Mouse (Mus musculus): ENCODE measurements around the gene Calm4. TPM values are rescaled to one million over a fixed set of nuclear protein-coding genes. Genes with fewer than 3 reads are reported as not detected.

The Calm4 gene
- total and polyA plus RNA-seq, 2 experiments from 2014 or later = 0.16 TPM; not detected in 1

GRCm38 (mm10) chr13:3886663-3887062, 49.1 kb downstream of the Calm4 start:
- TF ChIP-seq CTCF (IDR thresholded peaks at IDR 0.05; ENCODE audit: low read depth) = no peak
- H3K9me3 ChIP-seq (ENCODE audit: low read length) = no peaks in the 10 kb centered on the region
- ATAC-seq (no peak), DNase-seq (ENCODE audit: low spot score) (no peak)
- no peak overlapping the region for H3K9ac ChIP-seq (replicated peaks; ENCODE audit: low read length)
- no peak overlapping the region for H3K4me3 ChIP-seq (ENCODE audit: low read length)
- peaks cover 15% of the 10 kb centered on the region; the same call in 1 of the 2 replicates for H3K36me3 ChIP-seq (ENCODE audit: insufficient read depth, low read length)
- no peaks in the 10 kb centered on the region for H3K27me3 ChIP-seq (ENCODE audit: insufficient read depth, low read length)
- 94% methylated on average over 7 of the region's 7 CpGs for WGBS
- H3K4me1 ChIP-seq (ENCODE audit: insufficient read depth, low read length) = no peaks in the 10 kb centered on the region
- no peak overlapping the region for H3K4me2 ChIP-seq (ENCODE audit: low read depth, low read length)
- H3K27ac ChIP-seq = no peak overlapping the region

Other genes with a start within 250 kb of the Calm4 start
- 25.4 and 36.7 TPM in 2 replicates for gene Fam208b, start 226.6 kb upstream of the Calm4 start, total RNA-seq (2014; rRNA removed)
- gene Fam208b, start 226.6 kb upstream of the Calm4 start, polyA plus RNA-seq (2015; fragmentation: Nextera tagmentation; extraction: Ambion mirVana) = 8.4 and 9.9 TPM in 2 replicates
- 16.6 and 17.3 TPM in 2 replicates for gene Asb13, start 203.7 kb upstream of the Calm4 start, total RNA-seq (2014; rRNA removed)
- 14.1 and 16.5 TPM in 2 replicates for gene Asb13, start 203.7 kb upstream of the Calm4 start, polyA plus RNA-seq (2015; fragmentation: Nextera tagmentation; extraction: Ambion mirVana)
- gene Calml3, start 33.4 kb upstream of the Calm4 start, total RNA-seq (2014; rRNA removed) = not detected in 2 replicates
- not detected in 2 replicates for gene Calml3, start 33.4 kb upstream of the Calm4 start, polyA plus RNA-seq (2015; fragmentation: Nextera tagmentation; extraction: Ambion mirVana)
- gene Calm5, start 16.4 kb downstream of the Calm4 start, total RNA-seq (2014; rRNA removed) = not detected in 2 replicates
- not detected in 2 replicates for gene Calm5, start 16.4 kb downstream of the Calm4 start, polyA plus RNA-seq (2015; fragmentation: Nextera tagmentation; extraction: Ambion mirVana)
- gene Net1, start 80.5 kb downstream of the Calm4 start, total RNA-seq (2014; rRNA removed) = 11.7 and 12.1 TPM in 2 replicates
- gene Net1, start 80.5 kb downstream of the Calm4 start, polyA plus RNA-seq (2015; fragmentation: Nextera tagmentation; extraction: Ambion mirVana) = 12.7 and 12.8 TPM in 2 replicates
- not detected in 2 replicates for gene Tubal3, start 80.5 kb downstream of the Calm4 start, total RNA-seq (2014; rRNA removed)
- not detected in 2 replicates for gene Tubal3, start 80.5 kb downstream of the Calm4 start, polyA plus RNA-seq (2015; fragmentation: Nextera tagmentation; extraction: Ambion mirVana)
- 0.18 TPM in 1 of 2 replicates, not detected in the other for gene Ucn3, start 107.6 kb downstream of the Calm4 start, total RNA-seq (2014; rRNA removed)
- gene Ucn3, start 107.6 kb downstream of the Calm4 start, polyA plus RNA-seq (2015; fragmentation: Nextera tagmentation; extraction: Ambion mirVana) = 0.29 and 0.55 TPM in 2 replicates
- gene Akr1c14, start 211.3 kb downstream of the Calm4 start, total RNA-seq (2014; rRNA removed) = 0.93 and 1.7 TPM in 2 replicates
- gene Akr1c14, start 211.3 kb downstream of the Calm4 start, polyA plus RNA-seq (2015; fragmentation: Nextera tagmentation; extraction: Ambion mirVana) = 0.83 and 1.4 TPM in 2 replicates